Mouse (Mus musculus): ENCODE measurements around the gene Gan.

- TF ChIP-seq CTCF (IDR thresholded peaks at IDR 0.05; ENCODE audit: low read depth) (no peak), EP300 (IDR thresholded peaks at IDR 0.05; ENCODE audit: low read depth) (no peak)
Observed at GRCm38 (mm10) chr8:117263442-117263841, 105.5 kb downstream of the Gan start.
